Mouse (Mus musculus): Measurements from ENCODE around the gene Gm37240. TPM values are rescaled to one million over a fixed set of nuclear protein-coding genes. Genes with fewer than 3 reads are reported as not detected.

Gm37240 gene
- polyA plus RNA-seq, 1 experiment from 2014 or later: 15.1 TPM

DNA sequence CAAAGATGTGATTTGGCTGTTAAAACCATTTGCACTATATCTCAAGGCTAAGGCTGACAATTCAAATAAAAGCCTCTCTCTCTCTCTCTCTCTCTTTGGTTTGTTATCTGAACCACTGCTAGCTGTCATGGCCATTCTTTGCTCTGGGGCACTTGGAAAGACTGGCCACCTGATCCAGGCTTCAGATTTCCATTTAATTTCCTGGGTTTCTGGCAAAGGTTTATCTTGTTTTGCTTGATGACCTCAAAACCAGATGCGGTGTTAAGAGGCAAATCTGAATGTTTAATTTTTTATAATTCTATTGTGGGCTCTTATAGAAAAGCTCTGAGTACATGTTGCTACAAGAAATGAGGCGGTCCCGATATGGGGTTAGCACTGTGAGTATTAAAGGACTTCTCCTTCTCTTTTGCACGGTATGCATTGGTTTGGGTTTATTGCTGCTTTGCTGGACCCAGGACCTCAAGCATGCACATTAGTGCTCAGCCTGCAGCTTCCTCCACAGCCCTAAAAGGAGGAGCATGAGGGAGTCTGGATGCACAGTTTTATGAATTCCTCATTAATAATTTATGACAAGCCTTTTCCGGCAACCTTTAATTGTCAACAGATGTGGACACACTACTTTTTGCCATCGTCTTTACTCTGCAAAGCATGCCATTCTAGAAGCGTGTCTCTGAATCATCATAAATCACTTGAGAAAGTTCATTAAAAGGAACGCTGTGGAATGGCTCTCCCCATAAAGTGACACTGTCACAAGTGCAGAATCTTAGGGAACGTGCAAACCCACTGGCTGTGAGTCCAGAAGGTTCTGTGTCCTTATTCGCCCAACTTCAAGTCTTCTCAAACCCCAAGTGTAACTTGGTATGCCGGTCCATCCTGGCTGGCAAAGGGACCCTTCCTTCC lies 351.4 kb downstream of the Gm37240 start:
- no peaks in the 10 kb centered on the region for H3K36me3 ChIP-seq (ENCODE audit: control insufficient read depth, insufficient read depth, low read length)
- H3K27me3 ChIP-seq (ENCODE audit: control insufficient read depth, insufficient read depth, low read length): no peaks in the 10 kb centered on the region
- no peak overlapping the region for H3K27ac ChIP-seq (ENCODE audit: low read depth, low read length)
- H3K4me3 ChIP-seq (ENCODE audit: low read length): no peak overlapping the region
- ATAC-seq (ENCODE audit: low FRiP score, low TSS enrichment): no peak
- no peaks in the 10 kb centered on the region for H3K9me3 ChIP-seq (ENCODE audit: control insufficient read depth, low read length)
- H3K9ac ChIP-seq (ENCODE audit: low read depth, low read length): no peak overlapping the region
- no peak overlapping the region for H3K4me2 ChIP-seq (replicated peaks; ENCODE audit: low read depth, low read length)
- peaks cover 3% of the 10 kb centered on the region; the same call in 1 of the 2 replicates for H3K4me1 ChIP-seq (ENCODE audit: control insufficient read depth, insufficient read depth, low read length)
- WGBS: 42% methylated on average over 11 of the region's 11 CpGs

DNA sequence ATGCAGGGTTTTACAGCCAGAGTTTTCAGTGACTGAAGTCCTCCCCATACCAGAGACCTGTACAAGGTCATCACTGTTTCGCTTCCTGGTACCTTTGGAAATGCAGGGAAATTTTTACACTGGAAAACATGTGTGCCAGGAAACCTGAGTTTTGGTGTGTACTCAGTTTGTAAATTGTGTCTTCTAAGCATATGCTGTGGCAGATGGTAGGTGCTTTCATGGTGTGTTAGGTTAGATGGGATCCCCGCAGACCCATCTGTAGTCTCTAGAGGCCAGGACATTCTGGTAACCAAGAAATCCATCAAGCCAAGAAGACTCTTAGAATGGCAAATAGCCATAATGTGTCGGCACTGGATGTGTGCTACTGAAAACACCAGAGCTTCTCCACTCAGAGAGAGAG lies 352.3 kb downstream of the Gm37240 start:
- no peaks in the 10 kb centered on the region for H3K36me3 ChIP-seq (ENCODE audit: control insufficient read depth, insufficient read depth, low read length)
- no peak overlapping the region for H3K4me3 ChIP-seq (ENCODE audit: low read length)
- WGBS: 85% methylated on average over 3 of the region's 3 CpGs
- no peaks in the 10 kb centered on the region for H3K9me3 ChIP-seq (ENCODE audit: control insufficient read depth, low read length)
- no peak overlapping the region for H3K27ac ChIP-seq (ENCODE audit: low read depth, low read length)
- ATAC-seq (ENCODE audit: low FRiP score, low TSS enrichment): no peak
- H3K27me3 ChIP-seq (ENCODE audit: control insufficient read depth, insufficient read depth, low read length): no peaks in the 10 kb centered on the region
- no peak overlapping the region for H3K4me2 ChIP-seq (replicated peaks; ENCODE audit: low read depth, low read length)
- peaks cover 3% of the 10 kb centered on the region; the same call in 1 of the 2 replicates for H3K4me1 ChIP-seq (ENCODE audit: control insufficient read depth, insufficient read depth, low read length)
- no peak overlapping the region for H3K9ac ChIP-seq (ENCODE audit: low read depth, low read length)

DNA sequence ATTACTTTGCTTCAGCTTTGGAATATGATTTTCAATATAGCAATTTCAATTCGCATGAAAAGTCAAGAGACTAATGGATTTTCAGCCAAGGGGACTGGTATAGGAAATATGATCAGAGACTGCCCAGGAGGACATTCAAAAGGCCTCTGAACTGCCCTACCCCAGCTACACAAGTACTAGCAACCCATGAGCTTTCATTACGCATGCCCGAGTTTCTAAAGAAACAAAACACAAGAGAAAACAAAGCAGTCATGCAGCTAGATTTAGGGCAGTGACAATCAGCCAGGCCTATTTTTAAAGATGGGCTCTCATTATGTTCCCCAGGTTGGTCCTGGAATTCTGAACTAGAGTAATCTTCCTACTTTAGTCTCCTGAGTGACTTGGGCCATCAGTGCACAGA lies 354.9 kb downstream of the Gm37240 start:
- H3K4me1 ChIP-seq (ENCODE audit: control insufficient read depth, insufficient read depth, low read length): peaks cover 3% of the 10 kb centered on the region; the same call in 1 of the 2 replicates
- no peak overlapping the region for H3K4me2 ChIP-seq (replicated peaks; ENCODE audit: low read depth, low read length)
- no peak overlapping the region for H3K9ac ChIP-seq (ENCODE audit: low read depth, low read length)
- H3K4me3 ChIP-seq (ENCODE audit: low read length): no peak overlapping the region
- 63% methylated on average over 3 of the region's 3 CpGs for WGBS
- no peak overlapping the region for H3K27ac ChIP-seq (ENCODE audit: low read depth, low read length)
- ATAC-seq (ENCODE audit: low FRiP score, low TSS enrichment): no peak
- H3K27me3 ChIP-seq (ENCODE audit: control insufficient read depth, insufficient read depth, low read length): no peaks in the 10 kb centered on the region
- no peaks in the 10 kb centered on the region for H3K9me3 ChIP-seq (ENCODE audit: control insufficient read depth, low read length)
- no peaks in the 10 kb centered on the region for H3K36me3 ChIP-seq (ENCODE audit: control insufficient read depth, insufficient read depth, low read length)

DNA sequence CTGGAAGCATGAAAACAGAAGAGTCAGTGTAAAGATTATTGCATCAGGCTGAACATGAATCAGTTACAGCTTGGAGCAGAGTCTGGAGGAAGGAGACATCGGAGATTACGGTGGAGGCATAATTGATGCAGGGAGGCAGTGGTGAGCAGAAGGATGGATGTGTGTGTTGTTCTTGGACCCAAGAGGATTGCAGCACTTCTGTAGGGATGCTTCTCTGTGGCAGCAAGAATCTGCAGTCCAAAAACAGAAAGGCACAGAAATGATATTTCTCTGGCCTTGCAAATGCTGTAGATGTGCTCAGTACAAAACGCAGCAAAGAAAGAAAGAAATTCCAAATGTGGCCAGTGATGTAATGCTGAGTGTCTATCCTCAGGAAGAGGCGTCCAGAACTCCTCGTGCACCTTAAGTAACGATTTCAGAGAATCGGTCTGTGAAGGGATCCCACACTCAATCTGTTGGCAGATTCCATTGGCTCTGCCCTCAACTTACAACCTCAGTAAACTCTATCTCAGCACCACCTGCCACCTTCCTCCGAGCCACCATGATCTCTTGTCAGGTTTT lies 356.6 kb downstream of the Gm37240 start:
- no peak overlapping the region for H3K9ac ChIP-seq (ENCODE audit: low read depth, low read length)
- H3K4me3 ChIP-seq (ENCODE audit: low read length): no peak overlapping the region
- H3K27ac ChIP-seq (ENCODE audit: low read depth, low read length): no peak overlapping the region
- WGBS: 85% methylated on average over 8 of the region's 8 CpGs
- no peak overlapping the region for H3K4me2 ChIP-seq (replicated peaks; ENCODE audit: low read depth, low read length)
- H3K27me3 ChIP-seq (ENCODE audit: control insufficient read depth, insufficient read depth, low read length): no peaks in the 10 kb centered on the region
- ATAC-seq (ENCODE audit: low FRiP score, low TSS enrichment): no peak
- H3K36me3 ChIP-seq (ENCODE audit: control insufficient read depth, insufficient read depth, low read length): no peaks in the 10 kb centered on the region
- H3K9me3 ChIP-seq (ENCODE audit: control insufficient read depth, low read length): no peaks in the 10 kb centered on the region
- H3K4me1 ChIP-seq (ENCODE audit: control insufficient read depth, insufficient read depth, low read length): no peaks in the 10 kb centered on the region; the same call in 1 of the 2 replicates

DNA sequence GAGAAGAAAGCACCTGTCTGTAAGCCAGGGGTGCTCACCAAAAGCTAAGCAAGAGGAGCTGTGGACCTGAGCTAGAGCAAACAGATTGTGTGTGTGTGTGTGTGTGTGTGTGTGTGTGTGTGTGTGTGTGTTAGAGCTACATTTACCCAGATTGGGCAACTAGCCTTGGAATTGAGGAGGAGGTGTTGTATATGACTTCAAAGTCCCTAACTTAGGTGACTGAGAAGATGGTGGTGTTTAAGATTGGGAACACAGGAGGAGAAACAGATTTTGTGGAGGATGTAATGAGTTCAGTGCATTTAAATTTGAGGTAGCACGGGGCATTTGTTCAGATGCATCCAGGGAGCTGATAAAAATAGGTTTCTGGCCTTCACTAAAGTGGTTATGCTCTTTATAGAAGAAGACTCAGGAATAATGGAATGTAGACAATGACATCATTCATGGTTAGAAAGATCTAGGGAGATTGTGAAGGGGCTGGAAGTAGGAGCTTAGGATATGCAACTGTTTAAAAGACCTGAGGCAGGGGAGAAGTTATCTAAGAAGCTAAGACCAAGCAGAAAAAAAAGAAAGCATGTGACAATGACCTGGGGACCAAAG lies 365.9 kb downstream of the Gm37240 start:
- H3K9ac ChIP-seq (ENCODE audit: low read depth, low read length): no peak overlapping the region
- 84% methylated on average over 1 of the region's 1 CpGs for WGBS
- no peak for ATAC-seq (ENCODE audit: low FRiP score, low TSS enrichment)
- H3K27me3 ChIP-seq (ENCODE audit: control insufficient read depth, insufficient read depth, low read length): no peaks in the 10 kb centered on the region
- H3K27ac ChIP-seq (ENCODE audit: low read depth, low read length): no peak overlapping the region
- no peak overlapping the region for H3K4me3 ChIP-seq (ENCODE audit: low read length)
- no peaks in the 10 kb centered on the region for H3K36me3 ChIP-seq (ENCODE audit: control insufficient read depth, insufficient read depth, low read length)
- no peak overlapping the region for H3K4me2 ChIP-seq (replicated peaks; ENCODE audit: low read depth, low read length)
- no peaks in the 10 kb centered on the region for H3K9me3 ChIP-seq (ENCODE audit: control insufficient read depth, low read length)
- no peaks in the 10 kb centered on the region for H3K4me1 ChIP-seq (ENCODE audit: control insufficient read depth, insufficient read depth, low read length)

DNA sequence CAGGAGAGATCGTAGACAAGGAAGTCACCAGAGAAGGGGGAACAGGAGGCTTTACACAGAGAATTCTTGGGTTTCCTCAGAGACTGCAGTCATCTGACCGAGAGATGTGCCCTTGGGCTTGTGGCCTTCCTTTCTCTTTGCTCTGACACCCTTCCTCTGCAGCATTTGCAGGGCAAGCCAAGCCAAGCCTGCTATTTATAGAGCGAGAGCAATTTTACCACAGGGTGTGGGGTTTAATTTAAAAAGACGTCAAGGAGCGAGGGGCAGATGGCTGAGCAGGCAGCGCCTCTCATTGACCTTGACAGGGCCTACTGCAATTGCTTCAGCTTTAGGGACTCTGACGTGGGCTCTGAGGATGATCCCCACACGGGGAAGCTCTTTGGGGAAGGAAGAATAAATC lies 368.6 kb downstream of the Gm37240 start:
- H3K4me2 ChIP-seq (replicated peaks; ENCODE audit: low read depth, low read length): no peak overlapping the region
- H3K27me3 ChIP-seq (ENCODE audit: control insufficient read depth, insufficient read depth, low read length): no peaks in the 10 kb centered on the region
- no peaks in the 10 kb centered on the region for H3K4me1 ChIP-seq (ENCODE audit: control insufficient read depth, insufficient read depth, low read length)
- 74% methylated on average over 8 of the region's 8 CpGs for WGBS
- no peak overlapping the region for H3K4me3 ChIP-seq (ENCODE audit: low read length)
- no peaks in the 10 kb centered on the region for H3K9me3 ChIP-seq (ENCODE audit: control insufficient read depth, low read length)
- no peak for ATAC-seq (ENCODE audit: low FRiP score, low TSS enrichment)
- H3K36me3 ChIP-seq (ENCODE audit: control insufficient read depth, insufficient read depth, low read length): no peaks in the 10 kb centered on the region
- H3K27ac ChIP-seq (ENCODE audit: low read depth, low read length): no peak overlapping the region
- no peak overlapping the region for H3K9ac ChIP-seq (ENCODE audit: low read depth, low read length)

DNA sequence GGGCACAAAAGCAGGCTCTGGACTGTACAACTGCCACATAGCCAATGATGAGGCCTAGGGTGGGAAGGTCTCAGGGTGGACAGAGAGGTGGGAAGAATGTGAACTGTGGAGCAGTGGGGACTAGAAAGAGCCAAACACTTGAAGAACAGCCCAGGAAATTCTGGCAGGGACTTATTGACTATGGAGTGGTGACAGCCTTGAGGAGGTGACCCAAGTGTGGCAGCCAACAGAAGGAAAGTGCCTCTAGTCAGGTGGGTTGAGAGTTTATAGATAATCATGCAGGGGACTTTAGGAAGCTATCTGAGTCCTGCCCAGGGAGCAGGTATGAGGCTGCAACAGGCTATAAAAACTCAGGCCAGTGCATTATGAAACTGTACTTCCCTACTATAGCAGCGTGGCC lies 369.2 kb downstream of the Gm37240 start:
- Histone ChIP-seq H3K9ac (ENCODE audit: low read depth, low read length) (no peak overlapping the region), H3K4me3 (ENCODE audit: low read length) (no peak overlapping the region), H3K27me3 (ENCODE audit: control insufficient read depth, insufficient read depth, low read length) (no peaks in the 10 kb centered on the region), H3K27ac (ENCODE audit: low read depth, low read length) (no peak overlapping the region), H3K36me3 (ENCODE audit: control insufficient read depth, insufficient read depth, low read length) (no peaks in the 10 kb centered on the region), H3K4me2 (replicated peaks; ENCODE audit: low read depth, low read length) (no peak overlapping the region), H3K4me1 (ENCODE audit: control insufficient read depth, insufficient read depth, low read length) (no peaks in the 10 kb centered on the region), H3K9me3 (ENCODE audit: control insufficient read depth, low read length) (no peaks in the 10 kb centered on the region)
- ATAC-seq (ENCODE audit: low FRiP score, low TSS enrichment): no peak
- WGBS: 82% methylated on average over 1 of the region's 1 CpGs

DNA sequence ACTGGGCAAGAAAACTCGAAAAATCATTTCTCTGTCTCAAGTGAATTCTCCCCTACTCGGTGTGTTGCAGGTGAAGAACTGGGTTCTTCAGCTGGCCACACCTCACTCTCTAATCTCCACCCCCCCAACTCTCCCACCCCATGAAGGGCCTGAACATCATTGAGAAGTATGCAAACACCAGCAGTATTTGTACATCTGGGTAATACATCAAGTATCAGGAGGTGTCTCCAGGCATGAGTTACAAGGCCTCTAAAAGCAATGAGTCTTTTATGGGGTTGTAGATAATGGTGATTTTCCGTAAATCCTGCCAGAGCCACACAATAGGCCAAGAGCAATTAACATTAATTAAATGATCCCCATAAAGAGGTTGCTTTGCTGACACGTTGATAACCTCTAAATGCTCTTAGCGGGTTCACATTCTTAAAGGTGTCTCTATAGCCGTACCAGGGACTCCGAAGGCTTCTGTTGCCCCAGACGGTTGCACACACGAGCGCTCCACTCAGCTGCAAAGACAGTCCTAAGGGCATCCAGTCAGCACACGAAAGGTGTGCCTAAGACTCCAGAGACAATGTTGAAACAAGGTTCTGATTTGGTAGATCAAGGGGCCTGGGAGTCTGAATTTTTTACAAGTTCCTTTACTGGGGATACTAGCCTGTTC lies 370.4 kb downstream of the Gm37240 start:
- Histone ChIP-seq H3K36me3 (ENCODE audit: control insufficient read depth, insufficient read depth, low read length) (no peaks in the 10 kb centered on the region), H3K9me3 (ENCODE audit: control insufficient read depth, low read length) (no peaks in the 10 kb centered on the region), H3K27ac (ENCODE audit: low read depth, low read length) (no peak overlapping the region), H3K4me2 (replicated peaks; ENCODE audit: low read depth, low read length) (no peak overlapping the region), H3K4me3 (ENCODE audit: low read length) (no peak overlapping the region), H3K4me1 (ENCODE audit: control insufficient read depth, insufficient read depth, low read length) (no peaks in the 10 kb centered on the region), H3K9ac (ENCODE audit: low read depth, low read length) (no peak overlapping the region), H3K27me3 (ENCODE audit: control insufficient read depth, insufficient read depth, low read length) (no peaks in the 10 kb centered on the region)
- ATAC-seq (ENCODE audit: low FRiP score, low TSS enrichment): peak; percentile 72; the same call in 1 of the 2 replicates
- WGBS: 27% methylated on average over 11 of the region's 11 CpGs
